Mouse (Mus musculus): ENCODE measurements around the gene Ccdc57. TPM values are rescaled to one million over a fixed set of nuclear protein-coding genes. Genes with fewer than 3 reads are reported as not detected.
A peak's percentile ranks its signal among the peaks of the same experiment; 100 is the strongest.
"Not testable (repeated sequence)": the region's sequence is repeated elsewhere in the genome, so short reads cannot be mapped to it uniquely, and the experiment has no call there.

Ccdc57 gene
- polyA plus RNA-seq, 1 experiment from 2014 or later = 4.8 TPM

- no peak overlapping the region for H3K4me2 ChIP-seq (ENCODE audit: low read length)
- H3K9me3 ChIP-seq (ENCODE audit: control insufficient read depth, low read length) = no peaks in the 10 kb centered on the region
- H3K9ac ChIP-seq (ENCODE audit: low read length) = no peak overlapping the region
- 83% methylated on average over 4 of the region's 4 CpGs for WGBS
- H3K4me1 ChIP-seq (ENCODE audit: control insufficient read depth in 2 of 2, insufficient read depth in 2 of 2, low read length in 2 of 2) = peaks cover 3% of the 10 kb centered on the region in 2 experiments; a peak in 3 of 4 replicates
- H3K36me3 ChIP-seq (ENCODE audit: control insufficient read depth, insufficient read depth, low read length) = no peaks in the 10 kb centered on the region
- no peaks in the 10 kb centered on the region for H3K27me3 ChIP-seq (ENCODE audit: control insufficient read depth, insufficient read depth, low read length)
- H3K4me3 ChIP-seq (ENCODE audit: control insufficient read depth in 1 of 2, insufficient read depth in 1 of 2, low read depth in 1 of 2, low read length in 2 of 2) = no peak overlapping the region
- H3K27ac ChIP-seq (replicated peaks in 1 of 2; ENCODE audit: control insufficient read depth in 1 of 2, insufficient read depth in 1 of 2, low read depth in 2 of 2, low read length in 2 of 2) = no peak overlapping the region
- no peak for ATAC-seq (ENCODE audit: insufficient number of reproducible peaks, insufficient read depth, low FRiP score, low read depth)
These were observed 88.3 kb downstream of the Ccdc57 start for GRCm38 (mm10) chr11:120844329-120844728.

GRCm38 (mm10) chr11:120833555-120834280 lies 99.0 kb downstream of the Ccdc57 start:
- H3K4me3 ChIP-seq (ENCODE audit: control insufficient read depth in 1 of 2, insufficient read depth in 1 of 2, low read depth in 1 of 2, low read length in 2 of 2) = no peak overlapping the region
- no peak overlapping the region for H3K4me2 ChIP-seq (ENCODE audit: low read length)
- no peaks in the 10 kb centered on the region for H3K36me3 ChIP-seq (ENCODE audit: control insufficient read depth, insufficient read depth, low read length)
- 26% methylated on average over 8 of the region's 8 CpGs for WGBS
- H3K9ac ChIP-seq (ENCODE audit: low read length) = 0 out of 2 replicates have a peak overlapping the region, but pooled peaks have one; percentile 1
- H3K27me3 ChIP-seq (ENCODE audit: control insufficient read depth, insufficient read depth, low read length) = no peaks in the 10 kb centered on the region
- H3K27ac ChIP-seq (replicated peaks in 1 of 2; ENCODE audit: control insufficient read depth in 1 of 2, insufficient read depth in 1 of 2, low read depth in 2 of 2, low read length in 2 of 2) = peak overlapping the region; percentile 21 to 25; a peak in 3 of 4 replicates
- peaks cover 10 to 21% of the 10 kb centered on the region in 2 experiments for H3K4me1 ChIP-seq (ENCODE audit: control insufficient read depth in 2 of 2, insufficient read depth in 2 of 2, low read length in 2 of 2)
- H3K9me3 ChIP-seq (ENCODE audit: control insufficient read depth, low read length) = no peaks in the 10 kb centered on the region
- ATAC-seq (ENCODE audit: insufficient number of reproducible peaks, insufficient read depth, low FRiP score, low read depth) = no peak

GRCm38 (mm10) chr11:120832962-120833361 lies 99.7 kb downstream of the Ccdc57 start:
- Histone ChIP-seq H3K4me1 (ENCODE audit: control insufficient read depth in 2 of 2, insufficient read depth in 2 of 2, low read length in 2 of 2) (peaks cover 10 to 14% of the 10 kb centered on the region in 2 experiments), H3K27ac (replicated peaks in 1 of 2; ENCODE audit: control insufficient read depth in 1 of 2, insufficient read depth in 1 of 2, low read depth in 2 of 2, low read length in 2 of 2) (peak overlapping the region in 1 of 2 experiments; percentile 21; a peak in 1 of 4 replicates)
- H3K4me2 ChIP-seq (ENCODE audit: low read length); H3K9me3 ChIP-seq (ENCODE audit: control insufficient read depth, low read length); H3K27me3 ChIP-seq (ENCODE audit: control insufficient read depth, insufficient read depth, low read length); H3K36me3 ChIP-seq (ENCODE audit: control insufficient read depth, insufficient read depth, low read length); ATAC-seq (ENCODE audit: insufficient number of reproducible peaks, insufficient read depth, low FRiP score, low read depth); H3K4me3 ChIP-seq (ENCODE audit: control insufficient read depth in 1 of 2, insufficient read depth in 1 of 2, low read depth in 1 of 2, low read length in 2 of 2); H3K9ac ChIP-seq (ENCODE audit: low read length): not testable (repeated sequence)
- 90% methylated on average over 5 of the region's 5 CpGs for WGBS

- H3K27me3 ChIP-seq (ENCODE audit: control insufficient read depth, insufficient read depth, low read length) = no peaks in the 10 kb centered on the region
- ATAC-seq (ENCODE audit: insufficient number of reproducible peaks, insufficient read depth, low FRiP score, low read depth) = no peak
- 86% methylated on average over 3 of the region's 3 CpGs for WGBS
- no peak overlapping the region for H3K4me2 ChIP-seq (ENCODE audit: low read length)
- no peak overlapping the region for H3K4me3 ChIP-seq (ENCODE audit: control insufficient read depth in 1 of 2, insufficient read depth in 1 of 2, low read depth in 1 of 2, low read length in 2 of 2)
- H3K9ac ChIP-seq (ENCODE audit: low read length) = no peak overlapping the region
- H3K36me3 ChIP-seq (ENCODE audit: control insufficient read depth, insufficient read depth, low read length) = no peaks in the 10 kb centered on the region
- H3K4me1 ChIP-seq (ENCODE audit: control insufficient read depth in 2 of 2, insufficient read depth in 2 of 2, low read length in 2 of 2) = peaks cover 10 to 14% of the 10 kb centered on the region in 2 experiments
- H3K27ac ChIP-seq (replicated peaks in 1 of 2; ENCODE audit: control insufficient read depth in 1 of 2, insufficient read depth in 1 of 2, low read depth in 2 of 2, low read length in 2 of 2) = no peak overlapping the region
- no peaks in the 10 kb centered on the region for H3K9me3 ChIP-seq (ENCODE audit: control insufficient read depth, low read length)
These were observed 100.8 kb downstream of the Ccdc57 start for GRCm38 (mm10) chr11:120831659-120832440.

- H3K36me3 ChIP-seq (ENCODE audit: control insufficient read depth, insufficient read depth, low read length) = no peaks in the 10 kb centered on the region
- H3K9me3 ChIP-seq (ENCODE audit: control insufficient read depth, low read length) = no peaks in the 10 kb centered on the region
- H3K4me2 ChIP-seq (ENCODE audit: low read length) = no peak overlapping the region
- H3K27ac ChIP-seq (replicated peaks in 1 of 2; ENCODE audit: control insufficient read depth in 1 of 2, insufficient read depth in 1 of 2, low read depth in 2 of 2, low read length in 2 of 2) = no peak overlapping the region
- no peaks in the 10 kb centered on the region for H3K27me3 ChIP-seq (ENCODE audit: control insufficient read depth, insufficient read depth, low read length)
- no peak overlapping the region for H3K4me3 ChIP-seq (ENCODE audit: control insufficient read depth in 1 of 2, insufficient read depth in 1 of 2, low read depth in 1 of 2, low read length in 2 of 2)
- H3K4me1 ChIP-seq (ENCODE audit: control insufficient read depth in 2 of 2, insufficient read depth in 2 of 2, low read length in 2 of 2) = peaks cover 10 to 15% of the 10 kb centered on the region in 2 experiments
- no peak overlapping the region for H3K9ac ChIP-seq (ENCODE audit: low read length)
- ATAC-seq (ENCODE audit: insufficient number of reproducible peaks, insufficient read depth, low FRiP score, low read depth) = no peak
- 82% methylated on average over 12 of the region's 12 CpGs for WGBS
These were observed 102.0 kb downstream of the Ccdc57 start for GRCm38 (mm10) chr11:120830686-120831085.

GRCm38 (mm10) chr11:120829757-120830532 lies 102.7 kb downstream of the Ccdc57 start:
- Histone ChIP-seq H3K27me3 (ENCODE audit: control insufficient read depth, insufficient read depth, low read length) (no peaks in the 10 kb centered on the region), H3K4me2 (ENCODE audit: low read length) (no peak overlapping the region), H3K9me3 (ENCODE audit: control insufficient read depth, low read length) (no peaks in the 10 kb centered on the region), H3K36me3 (ENCODE audit: control insufficient read depth, insufficient read depth, low read length) (no peaks in the 10 kb centered on the region), H3K27ac (replicated peaks in 1 of 2; ENCODE audit: control insufficient read depth in 1 of 2, insufficient read depth in 1 of 2, low read depth in 2 of 2, low read length in 2 of 2) (no peak overlapping the region), H3K4me1 (ENCODE audit: control insufficient read depth in 2 of 2, insufficient read depth in 2 of 2, low read length in 2 of 2) (peaks cover 17 to 22% of the 10 kb centered on the region in 2 experiments), H3K4me3 (ENCODE audit: control insufficient read depth in 1 of 2, insufficient read depth in 1 of 2, low read depth in 1 of 2, low read length in 2 of 2) (no peak overlapping the region), H3K9ac (ENCODE audit: low read length) (no peak overlapping the region)
- 84% methylated on average over 10 of the region's 10 CpGs for WGBS
- no peak for ATAC-seq (ENCODE audit: insufficient number of reproducible peaks, insufficient read depth, low FRiP score, low read depth)

GRCm38 (mm10) chr11:120828416-120828815 lies 104.3 kb downstream of the Ccdc57 start:
- no peak for ATAC-seq (ENCODE audit: insufficient number of reproducible peaks, insufficient read depth, low FRiP score, low read depth)
- Histone ChIP-seq H3K36me3 (ENCODE audit: control insufficient read depth, insufficient read depth, low read length) (no peaks in the 10 kb centered on the region), H3K9ac (ENCODE audit: low read length) (no peak overlapping the region), H3K27me3 (ENCODE audit: control insufficient read depth, insufficient read depth, low read length) (no peaks in the 10 kb centered on the region), H3K4me1 (ENCODE audit: control insufficient read depth in 2 of 2, insufficient read depth in 2 of 2, low read length in 2 of 2) (peaks cover 11 to 12% of the 10 kb centered on the region in 2 experiments), H3K4me3 (ENCODE audit: control insufficient read depth in 1 of 2, insufficient read depth in 1 of 2, low read depth in 1 of 2, low read length in 2 of 2) (no peak overlapping the region), H3K9me3 (ENCODE audit: control insufficient read depth, low read length) (no peaks in the 10 kb centered on the region), H3K27ac (replicated peaks in 1 of 2; ENCODE audit: control insufficient read depth in 1 of 2, insufficient read depth in 1 of 2, low read depth in 2 of 2, low read length in 2 of 2) (no peak overlapping the region), H3K4me2 (ENCODE audit: low read length) (no peak overlapping the region)
- 68% methylated on average over 4 of the region's 4 CpGs for WGBS
